Mouse (Mus musculus) MEL (cell line): ENCODE results near the gene Gm10668. TPM values are rescaled to one million over a fixed set of nuclear protein-coding genes. Genes with fewer than 3 reads are reported as not detected.
"Not testable (repeated sequence)": the region's sequence is repeated elsewhere in the genome, so short reads cannot be mapped to it uniquely, and the experiment has no call there.

Experiments
- DNase-seq: peaks from one replicate; pipeline ENCODE4 v3.0.0; 2011; ENCODE audit warnings: low read depth, low spot score
- H3K27ac ChIP-seq: 2 replicates; pipeline ENCODE4 v1.5.1; 2012; ENCODE audit warnings: low read depth, mild to moderate bottlenecking, control low read depth, low read length, moderate library complexity; ENCODE audit not compliant: control insufficient read depth
- H3K27me3 ChIP-seq, 2 experiments: fragments of 150-350 bp in 1 of 2; sonication (generic) in 1 of 2; 2 replicates each; pipeline ENCODE4 v1.6.1; 2012; ENCODE audit warnings: low read length in 2 of 2, mild to moderate bottlenecking in 2 of 2, improper control_type of control experiment in 1 of 2, moderate library complexity in 1 of 2; ENCODE audit not compliant: insufficient read depth in 2 of 2, control insufficient read depth in 1 of 2
- H3K36me3 ChIP-seq, 2 experiments: 2 replicates each; pipeline ENCODE4 v1.6.1; 2012 to 2014; ENCODE audit warnings: low read length in 2 of 2, improper control_type of control experiment in 1 of 2, inconsistent platforms in 1 of 2, mild to moderate bottlenecking in 1 of 2; ENCODE audit not compliant: insufficient read depth in 2 of 2, control insufficient read depth in 1 of 2
- H3K4me1 ChIP-seq, 2 experiments: fragments of 150-350 bp in 1 of 2; sonication (generic) in 1 of 2; 2 replicates each; pipeline ENCODE4 v1.6.1; 2012; ENCODE audit warnings: low read length in 2 of 2, improper control_type of control experiment in 1 of 2, mild to moderate bottlenecking in 1 of 2; ENCODE audit not compliant: insufficient read depth in 2 of 2, control insufficient read depth in 1 of 2
- H3K4me3 ChIP-seq, 2 experiments: fragments of 150-350 bp in 1 of 2; sonication (generic) in 1 of 2; 2 replicates each; pipeline ENCODE4 v1.5.1; 2012; ENCODE audit warnings: low read depth in 2 of 2, low read length in 2 of 2, mild to moderate bottlenecking in 2 of 2, moderate library complexity in 2 of 2, control low read depth in 1 of 2, improper control_type of control experiment in 1 of 2; ENCODE audit not compliant: control insufficient read depth in 1 of 2, insufficient read depth in 1 of 2
- H3K79me2 ChIP-seq: 2 replicates; pipeline ENCODE4 v1.6.1; 2012; ENCODE audit warnings: mild to moderate bottlenecking, low read length, moderate library complexity; ENCODE audit not compliant: control insufficient read depth, poor library complexity, insufficient read depth
- H3K9ac ChIP-seq: 2 replicates; pipeline ENCODE4 v1.6.1; 2012; ENCODE audit warnings: low read depth, mild to moderate bottlenecking, control low read depth, low read length, moderate library complexity; ENCODE audit not compliant: control insufficient read depth, poor library complexity, severe bottlenecking
- H3K9me3 ChIP-seq: fragments of 150-350 bp; sonication (generic); replicated peaks from 2 replicates; pipeline ENCODE4 v1.6.1; 2012; ENCODE audit warnings: mild to moderate bottlenecking, low read length, improper control_type of control experiment, moderate library complexity; ENCODE audit not compliant: insufficient read depth
- polyA plus RNA-seq, 2 experiments: library from polyadenylated mRNA; stranded (reverse) in 1 of 2; unstranded in 1 of 2; fragments of >175 nt in 1 of 2; fragments of >200 nt in 1 of 2; gene quantifications; 2 replicates each; pipeline versions ENCODE4 v1.2.1 to v1.2.4; 2012; ENCODE audit warnings: low replicate concordance in 2 of 2, low read depth in 1 of 2; ENCODE audit not compliant: insufficient read length in 2 of 2, insufficient read depth in 1 of 2, missing spikeins in 1 of 2
- total RNA-seq: library from RNA; depleted of rRNA; stranded (reverse); fragments of 300-350 nt; gene quantifications from 2 replicates; pipeline ENCODE4 v1.2.3, GENCODE M21; 2012; rRNA removed

The Gm10668 gene
- total RNA-seq: not detected in 2 replicates
- not detected for polyA plus RNA-seq

GRCm38 (mm10) chr7:20730524-20730923 lies at the start of gene Gm10668:
Gm10668 (minus strand) TSS chr7:20730624.
- H3K27me3 ChIP-seq, H3K9me3 ChIP-seq, H3K27ac ChIP-seq, H3K36me3 ChIP-seq, H3K79me2 ChIP-seq, H3K4me1 ChIP-seq, H3K4me3 ChIP-seq, DNase-seq, H3K9ac ChIP-seq: not testable (repeated sequence)

- not testable (repeated sequence) for H3K27ac ChIP-seq, H3K4me3 ChIP-seq
Observed at GRCm38 (mm10) chr7:20770885-20771284, 40.5 kb upstream of the Gm10668 start, which contains the start of gene Vmn1r112. Vmn1r112 (plus strand) TSS chr7:20771185.

GRCm38 (mm10) chr7:20703116-20703515 lies 27.3 kb downstream of the Gm10668 start, which contains the start of gene Vmn1r111:
Vmn1r111 (minus strand) TSS chr7:20703216.
- not testable (repeated sequence) for H3K27ac ChIP-seq, DNase-seq, H3K9ac ChIP-seq, H3K4me1 ChIP-seq, H3K4me3 ChIP-seq, H3K27me3 ChIP-seq, H3K79me2 ChIP-seq, H3K36me3 ChIP-seq, H3K9me3 ChIP-seq

More at GRCm38 (mm10) chr7:20770885-20771284, 40.5 kb upstream of the Gm10668 start, which contains the start of gene Vmn1r112:
- not testable (repeated sequence) for H3K4me1 ChIP-seq, DNase-seq, H3K9ac ChIP-seq, H3K27me3 ChIP-seq, H3K36me3 ChIP-seq, H3K9me3 ChIP-seq, H3K79me2 ChIP-seq

Other genes with a start within 250 kb of the Gm10668 start
- gene Vmn1r103, start 220.1 kb downstream of the Gm10668 start, total RNA-seq: not detected in 2 replicates
- gene Vmn1r103, start 220.1 kb downstream of the Gm10668 start, polyA plus RNA-seq: not detected
- not detected in 2 replicates for gene Vmn1r104, start 196.8 kb downstream of the Gm10668 start, total RNA-seq
- not detected for gene Vmn1r104, start 196.8 kb downstream of the Gm10668 start, polyA plus RNA-seq
- not detected in 2 replicates for gene Gm5726, start 184.9 kb downstream of the Gm10668 start, total RNA-seq
- gene Gm5726, start 184.9 kb downstream of the Gm10668 start, polyA plus RNA-seq: not detected
- gene Gm4141, start 154.4 kb downstream of the Gm10668 start, total RNA-seq: not detected in 2 replicates
- gene Gm4141, start 154.4 kb downstream of the Gm10668 start, polyA plus RNA-seq: not detected
- gene Gm4513, start 131.6 kb downstream of the Gm10668 start, total RNA-seq: not detected in 2 replicates
- gene Gm4513, start 131.6 kb downstream of the Gm10668 start, polyA plus RNA-seq: not detected
- not detected in 2 replicates for gene Vmn1r107, start 61.7 kb downstream of the Gm10668 start, total RNA-seq
- not detected for gene Vmn1r107, start 61.7 kb downstream of the Gm10668 start, polyA plus RNA-seq
- not detected in 2 replicates for gene Vmn1r111, start 27.4 kb downstream of the Gm10668 start, total RNA-seq
- not detected for gene Vmn1r111, start 27.4 kb downstream of the Gm10668 start, polyA plus RNA-seq
- not detected in 2 replicates for gene Vmn1r112, start 40.6 kb upstream of the Gm10668 start, total RNA-seq
- gene Vmn1r112, start 40.6 kb upstream of the Gm10668 start, polyA plus RNA-seq: not detected
- not detected in 2 replicates for gene Vmn1r113, start 56.7 kb upstream of the Gm10668 start, total RNA-seq
- not detected for gene Vmn1r113, start 56.7 kb upstream of the Gm10668 start, polyA plus RNA-seq
- gene Vmn1r114, start 81.6 kb upstream of the Gm10668 start, total RNA-seq: not detected in 2 replicates
- gene Vmn1r114, start 81.6 kb upstream of the Gm10668 start, polyA plus RNA-seq: not detected
- not detected in 2 replicates for gene Vmn1r115, start 114.4 kb upstream of the Gm10668 start, total RNA-seq
- gene Vmn1r115, start 114.4 kb upstream of the Gm10668 start, polyA plus RNA-seq: not detected
- not detected in 2 replicates for gene Vmn1r116, start 141.6 kb upstream of the Gm10668 start, total RNA-seq
- not detected for gene Vmn1r116, start 141.6 kb upstream of the Gm10668 start, polyA plus RNA-seq
- not detected in 2 replicates for gene Vmn1r117, start 153.5 kb upstream of the Gm10668 start, total RNA-seq
- not detected for gene Vmn1r117, start 153.5 kb upstream of the Gm10668 start, polyA plus RNA-seq
- not detected in 2 replicates for gene Vmn1r118, start 181.7 kb upstream of the Gm10668 start, total RNA-seq
- gene Vmn1r118, start 181.7 kb upstream of the Gm10668 start, polyA plus RNA-seq: not detected